Mouse (Mus musculus) MEL (cell line): Measurements from ENCODE around the gene Slc30a10.

Experiments
- POLR2A ChIP-seq, 2 experiments: IDR thresholded peaks; 2 replicates each; pipeline ENCODE4 v1.6.1; 2011 to 2012; ENCODE audit warnings: low read length in 2 of 2, mild to moderate bottlenecking in 2 of 2, control low read depth in 1 of 2, improper control_type of control experiment in 1 of 2, low read depth in 1 of 2, moderate library complexity in 1 of 2; ENCODE audit not compliant: control insufficient read depth in 1 of 2, insufficient read depth in 1 of 2, poor library complexity in 1 of 2
- USF1 ChIP-seq: IDR thresholded peaks from 2 replicates; pipeline ENCODE4 v1.6.1; 2014; ENCODE audit warnings: low read depth, mild to moderate bottlenecking, inconsistent platforms, low read length, improper control_type of control experiment, moderate library complexity
- ZC3H11A ChIP-seq: IDR thresholded peaks from 2 replicates; pipeline ENCODE4 v1.6.1; 2012; ENCODE audit warnings: low read depth, mild to moderate bottlenecking, inconsistent platforms, low read length, improper control_type of control experiment

DNA sequence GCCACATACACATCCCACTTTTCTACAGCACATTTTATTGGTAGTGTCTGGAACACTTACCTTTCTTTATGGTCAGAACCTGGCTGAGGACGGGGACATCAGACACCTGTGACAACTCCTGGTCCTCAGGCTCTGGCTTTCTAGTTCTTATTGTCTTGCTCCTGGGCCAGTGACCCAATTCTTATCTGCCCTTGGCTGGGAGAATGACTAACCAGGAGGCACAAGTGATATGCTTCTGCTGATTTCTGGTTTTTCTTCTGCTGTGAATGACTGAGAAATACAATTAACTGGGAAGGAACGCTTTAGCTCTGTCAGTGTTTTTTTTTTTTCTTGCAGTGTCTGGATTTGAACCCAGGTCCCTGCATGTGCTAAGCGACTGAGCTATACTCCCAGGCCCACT, 3.2 kb upstream of the Slc30a10 start:
- TF ChIP-seq USF1: no peak
- TF ChIP-seq ZC3H11A: no peak
- no peak for TF ChIP-seq POLR2A (IDR thresholded peaks at IDR 0.05; ENCODE audit: control insufficient read depth in 1 of 2, insufficient read depth in 1 of 2, low read depth in 1 of 2, low read length in 2 of 2, poor library complexity in 1 of 2)
